Mouse (Mus musculus) kidney, adult 2 months (tissue): ENCODE measurements around the gene Pprc1.

Experiments used
- CTCF ChIP-seq: fragments of 200-500 bp; conservative IDR thresholded peaks from 2 replicates; pipeline ENCODE4 v1.5.1; 2011; ENCODE audit warnings: low read depth, mild to moderate bottlenecking, control low read depth, low read length, moderate library complexity, mixed read lengths; ENCODE audit not compliant: insufficient read depth, insufficient read length
- POLR2A ChIP-seq: fragments of 200-500 bp; IDR thresholded peaks from one replicate; pipeline ENCODE4 v1.6.1; 2011; ENCODE audit warnings: low read depth, low read length, control low read depth

DNA sequence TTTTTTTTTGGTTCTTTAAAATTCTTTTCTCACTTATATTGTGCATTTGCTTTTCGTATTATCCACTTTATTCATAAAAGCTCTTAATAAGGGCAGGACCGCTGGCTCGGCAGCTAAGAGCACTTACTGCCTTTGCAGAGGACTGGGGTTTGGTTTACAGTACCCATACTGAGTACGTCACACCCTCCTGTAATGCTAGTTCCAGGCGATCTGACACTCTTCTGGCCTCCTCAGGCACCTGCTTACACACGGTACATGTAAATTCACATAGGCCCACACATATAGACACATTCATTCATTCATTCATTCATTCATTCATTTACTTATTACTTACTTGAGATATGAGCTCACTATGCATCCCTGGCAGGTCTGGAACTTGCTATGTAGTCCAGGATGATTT lies 76.2 kb downstream of the Pprc1 start:
- TF ChIP-seq CTCF (no peak), POLR2A (no peak)
